Mouse (Mus musculus) urinary bladder, postnatal 25 days (tissue): ENCODE measurements at regions not wholly inside any gene's neighbourhood (a gene's known extent, or its start where the extent isn't known, plus 50 kb on each side); places are given as distances from the start of the nearest gene placed in this dataset.

ENCODE experiments used
- DNase-seq: peaks from one replicate; pipeline ENCODE4 v3.0.0; 2022; ENCODE audit warnings: low spot score

DNA sequence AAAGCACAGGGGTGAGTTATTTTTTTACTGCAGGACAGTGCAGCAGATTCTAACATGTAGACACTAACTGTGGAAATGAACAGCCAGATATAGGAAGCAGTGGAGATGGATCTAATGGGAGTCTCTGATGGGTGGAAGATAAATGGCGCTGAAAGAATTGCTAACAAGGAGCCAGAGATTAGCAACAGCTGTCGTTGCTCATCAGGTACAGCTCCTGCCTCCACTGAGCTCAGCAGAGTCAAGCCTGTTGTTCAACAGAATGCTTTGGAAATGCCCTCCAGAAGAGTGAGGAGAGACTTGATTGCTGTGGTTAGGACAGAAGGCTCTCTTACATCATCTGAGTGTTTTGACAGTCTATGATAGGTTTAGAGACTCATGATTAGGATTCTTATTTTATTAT is 51.9 kb upstream of the Sesn3 start:
- DNase-seq = no peak
